Mouse (Mus musculus): ENCODE measurements around the gene Ankrd44. TPM values are rescaled to one million over a fixed set of nuclear protein-coding genes. Genes with fewer than 3 reads are reported as not detected.

Ankrd44 gene
- polyA plus RNA-seq, 1 experiment from 2014 or later = 10.5 TPM

DNA sequence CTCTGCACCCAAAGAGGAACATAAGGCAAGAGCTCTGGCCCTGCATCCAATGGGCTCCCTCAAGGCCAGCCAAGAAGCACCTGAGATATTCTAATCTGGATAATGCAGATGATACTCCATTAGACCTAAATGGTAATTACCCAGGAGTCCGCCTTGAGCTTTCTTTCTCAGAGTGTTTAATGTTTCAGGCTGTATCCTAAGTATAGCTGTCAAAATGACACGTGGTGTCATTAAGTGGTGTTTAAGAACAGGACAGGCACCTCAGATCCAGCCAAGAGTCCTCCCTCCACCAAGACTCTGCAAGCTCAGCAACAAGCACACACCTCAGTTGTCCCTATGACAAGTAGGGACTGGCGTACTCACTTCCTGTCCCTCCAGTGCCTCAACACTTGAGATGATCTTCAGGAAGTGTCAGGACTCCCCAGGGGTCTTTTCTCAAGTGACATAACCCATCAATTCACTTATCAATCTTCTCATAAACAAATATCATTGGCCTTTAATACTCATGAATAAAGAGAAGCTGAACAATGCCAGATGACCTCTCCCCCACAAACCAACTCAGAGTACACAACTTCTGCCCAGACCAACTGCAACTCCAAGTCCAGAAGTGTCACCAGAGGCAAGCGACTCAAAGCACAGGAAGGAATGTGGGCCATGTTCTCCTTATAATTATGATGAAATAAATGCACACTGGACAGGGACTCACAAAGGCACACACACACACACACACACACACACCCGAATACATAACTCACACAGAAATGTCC lies 15.5 kb downstream of the Ankrd44 start:
- no peak overlapping the region for H3K4me2 ChIP-seq (ENCODE audit: low read length)
- no peaks in the 10 kb centered on the region for H3K27me3 ChIP-seq (ENCODE audit: control insufficient read depth, insufficient read depth, low read length)
- no peak overlapping the region for H3K4me3 ChIP-seq (ENCODE audit: control insufficient read depth in 1 of 2, insufficient read depth in 1 of 2, low read depth in 1 of 2, low read length in 2 of 2)
- 72% methylated on average over 5 of the region's 5 CpGs for WGBS
- ATAC-seq (ENCODE audit: insufficient number of reproducible peaks, insufficient read depth, low FRiP score, low read depth) = no peak
- no peak overlapping the region for H3K9ac ChIP-seq (ENCODE audit: low read length)
- H3K36me3 ChIP-seq (ENCODE audit: control insufficient read depth, insufficient read depth, low read length) = no peaks in the 10 kb centered on the region
- H3K4me1 ChIP-seq (ENCODE audit: control insufficient read depth in 2 of 2, insufficient read depth in 2 of 2, low read length in 2 of 2) = peaks cover 15 to 37% of the 10 kb centered on the region in 2 experiments
- no peak overlapping the region for H3K27ac ChIP-seq (replicated peaks in 1 of 2; ENCODE audit: control insufficient read depth in 1 of 2, insufficient read depth in 1 of 2, low read depth in 2 of 2, low read length in 2 of 2)
- no peaks in the 10 kb centered on the region for H3K9me3 ChIP-seq (ENCODE audit: control insufficient read depth, low read length)

DNA sequence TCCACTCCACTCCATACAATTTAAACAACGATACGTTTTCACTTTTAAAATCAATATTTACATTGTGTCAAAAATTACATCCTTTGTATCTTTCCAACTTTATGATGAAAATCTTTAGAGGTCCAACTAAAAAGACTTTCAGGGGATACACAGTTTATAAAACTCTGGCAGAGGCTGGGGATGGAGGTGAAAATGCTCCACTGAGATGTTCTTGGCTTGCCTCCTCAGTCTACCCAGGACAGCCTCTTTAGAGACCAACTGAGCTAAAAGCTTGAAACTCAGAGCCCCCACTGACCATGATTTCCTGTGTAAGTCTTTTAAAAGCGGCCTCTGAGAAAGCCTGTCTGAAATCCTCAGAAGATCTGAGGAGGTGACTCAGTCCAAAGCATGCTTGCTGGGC lies 17.4 kb downstream of the Ankrd44 start:
- peaks cover 18 to 41% of the 10 kb centered on the region in 2 experiments for H3K4me1 ChIP-seq (ENCODE audit: control insufficient read depth in 2 of 2, insufficient read depth in 2 of 2, low read length in 2 of 2)
- ATAC-seq (ENCODE audit: insufficient number of reproducible peaks, insufficient read depth, low FRiP score, low read depth) = no peak

DNA sequence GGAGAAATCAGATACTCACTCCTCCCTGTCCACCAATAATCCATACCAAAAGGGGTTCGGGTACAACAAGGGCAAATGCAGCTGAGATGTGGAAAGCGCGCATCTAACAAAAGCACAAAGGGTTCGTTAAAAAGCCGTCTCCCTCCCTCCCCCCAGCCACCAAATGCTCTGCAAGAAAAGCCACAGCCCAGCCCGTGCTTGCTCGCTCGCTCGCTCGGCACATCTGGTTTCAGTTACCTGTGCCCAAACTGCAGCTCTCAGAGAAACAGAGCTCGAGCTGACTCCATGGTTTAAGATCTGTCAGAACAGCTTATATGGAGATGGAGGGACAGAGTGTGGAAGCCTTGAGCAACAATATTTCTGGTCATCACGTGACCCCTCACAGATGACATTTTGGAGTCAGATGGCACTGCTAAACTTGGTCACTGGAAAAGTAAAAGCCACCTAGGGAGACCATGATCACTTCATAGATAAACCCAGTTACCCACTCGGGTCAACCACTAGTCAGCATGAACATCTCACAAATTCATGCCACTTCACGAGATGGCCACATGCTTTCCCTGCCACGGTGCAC lies 19.0 kb downstream of the Ankrd44 start:
- H3K36me3 ChIP-seq (ENCODE audit: control insufficient read depth, insufficient read depth, low read length) = no peaks in the 10 kb centered on the region
- H3K27ac ChIP-seq (replicated peaks in 1 of 2; ENCODE audit: control insufficient read depth in 1 of 2, insufficient read depth in 1 of 2, low read depth in 2 of 2, low read length in 2 of 2) = no peak overlapping the region
- H3K4me2 ChIP-seq (ENCODE audit: low read length) = peak overlapping the region; percentile 37
- WGBS = 57% methylated on average over 15 of the region's 15 CpGs
- H3K9ac ChIP-seq (ENCODE audit: low read length) = no peak overlapping the region; the same call in 1 of the 2 replicates
- no peak for ATAC-seq (ENCODE audit: insufficient number of reproducible peaks, insufficient read depth, low FRiP score, low read depth)
- H3K27me3 ChIP-seq (ENCODE audit: control insufficient read depth, insufficient read depth, low read length) = no peaks in the 10 kb centered on the region
- H3K4me1 ChIP-seq (ENCODE audit: control insufficient read depth in 2 of 2, insufficient read depth in 2 of 2, low read length in 2 of 2) = peaks cover 13 to 33% of the 10 kb centered on the region in 2 experiments
- H3K4me3 ChIP-seq (ENCODE audit: control insufficient read depth in 1 of 2, insufficient read depth in 1 of 2, low read depth in 1 of 2, low read length in 2 of 2) = no peak overlapping the region
- H3K9me3 ChIP-seq (ENCODE audit: control insufficient read depth, low read length) = no peaks in the 10 kb centered on the region

More for the DNA sequence above, 17.4 kb downstream of the Ankrd44 start:
- H3K27me3 ChIP-seq (ENCODE audit: control insufficient read depth, insufficient read depth, low read length) = no peaks in the 10 kb centered on the region
- H3K9ac ChIP-seq (ENCODE audit: low read length) = no peak overlapping the region
- no peaks in the 10 kb centered on the region for H3K36me3 ChIP-seq (ENCODE audit: control insufficient read depth, insufficient read depth, low read length)
- no peaks in the 10 kb centered on the region for H3K9me3 ChIP-seq (ENCODE audit: control insufficient read depth, low read length)
- H3K27ac ChIP-seq (replicated peaks in 1 of 2; ENCODE audit: control insufficient read depth in 1 of 2, insufficient read depth in 1 of 2, low read depth in 2 of 2, low read length in 2 of 2) = no peak overlapping the region
- no peak overlapping the region for H3K4me3 ChIP-seq (ENCODE audit: control insufficient read depth in 1 of 2, insufficient read depth in 1 of 2, low read depth in 1 of 2, low read length in 2 of 2)
- WGBS = 69% methylated on average over 3 of the region's 3 CpGs
- H3K4me2 ChIP-seq (ENCODE audit: low read length) = no peak overlapping the region

DNA sequence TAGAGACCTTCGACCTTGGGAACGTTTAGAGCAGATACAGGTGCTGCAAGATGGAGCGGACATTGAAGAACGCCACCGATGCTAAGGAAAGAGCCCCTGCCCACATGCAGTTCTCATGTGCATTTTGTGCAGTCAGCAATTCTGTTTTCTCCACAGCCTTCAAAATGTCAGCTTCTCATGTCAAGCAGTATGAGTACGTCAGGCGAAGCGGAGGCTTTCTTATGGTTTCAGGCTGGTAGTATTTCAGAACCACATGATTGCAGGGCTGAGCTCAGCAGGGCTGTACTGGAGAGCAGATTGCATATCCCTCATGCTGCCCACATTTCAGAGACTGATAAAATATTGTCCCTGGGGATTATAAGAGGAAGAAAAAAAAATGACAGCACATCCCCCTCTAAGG lies 19.9 kb downstream of the Ankrd44 start:
- no peak overlapping the region for H3K27ac ChIP-seq (replicated peaks in 1 of 2; ENCODE audit: control insufficient read depth in 1 of 2, insufficient read depth in 1 of 2, low read depth in 2 of 2, low read length in 2 of 2)
- WGBS = 82% methylated on average over 8 of the region's 8 CpGs
- H3K4me1 ChIP-seq (ENCODE audit: control insufficient read depth in 2 of 2, insufficient read depth in 2 of 2, low read length in 2 of 2) = peaks cover 10 to 29% of the 10 kb centered on the region in 2 experiments

DNA sequence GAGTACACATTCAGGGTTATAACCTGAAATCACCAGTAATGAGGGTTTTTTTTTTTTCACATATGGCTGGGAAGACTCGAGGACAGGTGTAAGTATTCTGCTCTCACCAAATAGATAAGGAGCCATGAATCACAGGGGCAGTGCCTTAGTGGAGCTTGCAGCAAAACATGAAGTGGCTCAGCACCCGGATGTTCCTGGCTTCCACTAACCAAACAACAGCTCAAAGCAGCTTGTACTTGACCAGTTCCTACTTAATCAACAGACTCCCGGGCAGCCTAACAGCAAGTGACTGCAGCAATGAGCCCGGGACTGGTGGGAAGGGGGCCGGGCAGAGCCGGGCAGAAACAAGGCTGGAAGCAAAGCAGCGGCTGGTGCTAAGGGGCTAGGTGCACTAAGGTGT lies 20.6 kb downstream of the Ankrd44 start:
- H3K4me2 ChIP-seq (ENCODE audit: low read length) = 0 out of 2 replicates have a peak overlapping the region, but pooled peaks have one; percentile 19
- WGBS = 19% methylated on average over 7 of the region's 7 CpGs

More for the DNA sequence above, 19.9 kb downstream of the Ankrd44 start:
- H3K36me3 ChIP-seq (ENCODE audit: control insufficient read depth, insufficient read depth, low read length) = no peaks in the 10 kb centered on the region
- H3K9me3 ChIP-seq (ENCODE audit: control insufficient read depth, low read length) = no peaks in the 10 kb centered on the region
- H3K4me2 ChIP-seq (ENCODE audit: low read length) = no peak overlapping the region
- no peaks in the 10 kb centered on the region for H3K27me3 ChIP-seq (ENCODE audit: control insufficient read depth, insufficient read depth, low read length)
- no peak for ATAC-seq (ENCODE audit: insufficient number of reproducible peaks, insufficient read depth, low FRiP score, low read depth)
- no peak overlapping the region for H3K4me3 ChIP-seq (ENCODE audit: control insufficient read depth in 1 of 2, insufficient read depth in 1 of 2, low read depth in 1 of 2, low read length in 2 of 2)
- no peak overlapping the region for H3K9ac ChIP-seq (ENCODE audit: low read length)

DNA sequence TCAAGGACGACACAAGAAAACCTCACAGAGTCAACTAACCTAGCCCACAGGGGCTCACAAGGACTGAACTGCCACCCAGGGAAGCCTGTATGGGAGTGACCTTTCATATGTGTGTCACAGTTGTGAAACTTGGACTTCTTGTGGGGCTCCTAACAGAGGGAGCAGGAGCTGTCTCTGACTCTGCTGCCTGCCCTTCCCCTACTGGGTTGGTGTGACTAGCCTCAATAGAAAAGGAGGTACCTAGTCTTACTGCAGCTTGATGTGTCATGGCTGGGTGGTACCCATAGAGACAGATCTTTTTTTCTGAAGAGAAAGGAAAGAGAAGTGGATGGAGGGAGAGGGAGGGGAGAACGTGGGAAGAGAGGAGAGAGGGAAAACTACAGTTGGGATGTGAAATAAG lies 22.0 kb downstream of the Ankrd44 start:
- Histone ChIP-seq H3K4me1 (ENCODE audit: control insufficient read depth in 2 of 2, insufficient read depth in 2 of 2, low read length in 2 of 2) (peaks cover 22 to 32% of the 10 kb centered on the region in 2 experiments), H3K4me3 (ENCODE audit: control insufficient read depth in 1 of 2, insufficient read depth in 1 of 2, low read depth in 1 of 2, low read length in 2 of 2) (no peak overlapping the region), H3K9me3 (ENCODE audit: control insufficient read depth, low read length) (no peaks in the 10 kb centered on the region), H3K36me3 (ENCODE audit: control insufficient read depth, insufficient read depth, low read length) (no peaks in the 10 kb centered on the region), H3K27me3 (ENCODE audit: control insufficient read depth, insufficient read depth, low read length) (no peaks in the 10 kb centered on the region), H3K27ac (replicated peaks in 1 of 2; ENCODE audit: control insufficient read depth in 1 of 2, insufficient read depth in 1 of 2, low read depth in 2 of 2, low read length in 2 of 2) (no peak overlapping the region), H3K4me2 (ENCODE audit: low read length) (no peak overlapping the region), H3K9ac (ENCODE audit: low read length) (no peak overlapping the region)
- 71% methylated on average over 2 of the region's 2 CpGs for WGBS
- no peak for ATAC-seq (ENCODE audit: insufficient number of reproducible peaks, insufficient read depth, low FRiP score, low read depth)

More for the DNA sequence above, 20.6 kb downstream of the Ankrd44 start:
- no peaks in the 10 kb centered on the region for H3K36me3 ChIP-seq (ENCODE audit: control insufficient read depth, insufficient read depth, low read length)
- no peak overlapping the region for H3K27ac ChIP-seq (replicated peaks in 1 of 2; ENCODE audit: control insufficient read depth in 1 of 2, insufficient read depth in 1 of 2, low read depth in 2 of 2, low read length in 2 of 2)
- H3K27me3 ChIP-seq (ENCODE audit: control insufficient read depth, insufficient read depth, low read length) = no peaks in the 10 kb centered on the region
- no peak for ATAC-seq (ENCODE audit: insufficient number of reproducible peaks, insufficient read depth, low FRiP score, low read depth)
- H3K4me1 ChIP-seq (ENCODE audit: control insufficient read depth in 2 of 2, insufficient read depth in 2 of 2, low read length in 2 of 2) = peaks cover 14 to 34% of the 10 kb centered on the region in 2 experiments
- no peak overlapping the region for H3K4me3 ChIP-seq (ENCODE audit: control insufficient read depth in 1 of 2, insufficient read depth in 1 of 2, low read depth in 1 of 2, low read length in 2 of 2)
- H3K9ac ChIP-seq (ENCODE audit: low read length) = no peak overlapping the region
- H3K9me3 ChIP-seq (ENCODE audit: control insufficient read depth, low read length) = no peaks in the 10 kb centered on the region

DNA sequence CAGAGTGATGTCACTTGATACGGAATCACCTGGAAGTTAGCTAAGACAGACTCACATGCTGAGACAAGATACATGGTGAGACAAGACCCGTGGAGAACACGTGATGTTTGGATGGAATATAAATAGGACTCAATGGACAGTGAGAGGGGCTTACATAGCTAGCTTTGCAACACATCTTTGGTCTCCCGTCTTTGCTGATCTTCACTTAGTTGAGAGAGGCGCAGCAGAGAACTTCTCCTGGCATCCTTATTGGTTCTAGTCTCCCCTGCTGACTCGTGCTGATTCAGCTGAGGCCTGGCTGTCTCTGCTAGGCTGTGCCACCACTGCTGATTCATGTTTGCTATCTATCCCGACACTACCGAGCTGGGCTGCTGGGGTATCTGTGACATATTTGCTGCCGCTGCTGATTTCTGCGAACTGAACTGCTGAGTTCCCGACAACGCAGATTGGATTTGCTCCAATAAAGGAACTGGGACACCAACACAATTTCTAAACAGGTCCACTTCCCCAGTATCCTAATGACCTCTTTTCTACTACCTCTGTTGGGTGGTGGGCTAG lies 23.4 kb downstream of the Ankrd44 start:
- no peak overlapping the region for H3K4me3 ChIP-seq (ENCODE audit: control insufficient read depth in 1 of 2, insufficient read depth in 1 of 2, low read depth in 1 of 2, low read length in 2 of 2)
- no peak overlapping the region for H3K4me2 ChIP-seq (ENCODE audit: low read length)
- no peak overlapping the region for H3K9ac ChIP-seq (ENCODE audit: low read length)
- H3K4me1 ChIP-seq (ENCODE audit: control insufficient read depth in 2 of 2, insufficient read depth in 2 of 2, low read length in 2 of 2) = peaks cover 26 to 38% of the 10 kb centered on the region in 2 experiments
- ATAC-seq (ENCODE audit: insufficient number of reproducible peaks, insufficient read depth, low FRiP score, low read depth) = no peak
- H3K9me3 ChIP-seq (ENCODE audit: control insufficient read depth, low read length) = no peaks in the 10 kb centered on the region
- H3K27me3 ChIP-seq (ENCODE audit: control insufficient read depth, insufficient read depth, low read length) = no peaks in the 10 kb centered on the region
- no peaks in the 10 kb centered on the region for H3K36me3 ChIP-seq (ENCODE audit: control insufficient read depth, insufficient read depth, low read length)
- WGBS = 78% methylated on average over 12 of the region's 12 CpGs
- H3K27ac ChIP-seq (replicated peaks in 1 of 2; ENCODE audit: control insufficient read depth in 1 of 2, insufficient read depth in 1 of 2, low read depth in 2 of 2, low read length in 2 of 2) = no peak overlapping the region

Data from heart, embryonic 14.5 days (tissue).